Mouse (Mus musculus) MEL (cell line): ENCODE results near the gene Kcnh4.

Experiments
- CHD1 ChIP-seq: IDR thresholded peaks from 2 replicates; pipeline ENCODE4 v1.6.1; 2012; ENCODE audit warnings: low read depth, mild to moderate bottlenecking, inconsistent platforms, low read length, improper control_type of control experiment
- CTCF ChIP-seq, 3 experiments: IDR thresholded peaks in 2 of 3; conservative IDR thresholded peaks in 1 of 3; 2 replicates each; pipeline ENCODE4 v1.5.1; 2011 to 2012; ENCODE audit warnings: low read length in 3 of 3, low read depth in 2 of 3, mild to moderate bottlenecking in 2 of 3, improper control_type of control experiment in 1 of 3, inconsistent platforms in 1 of 3, mixed read lengths in 1 of 3, moderate library complexity in 1 of 3; ENCODE audit not compliant: control insufficient read depth in 1 of 3, insufficient read depth in 1 of 3, poor library complexity in 1 of 3, severe bottlenecking in 1 of 3
- EP300 ChIP-seq, 2 experiments: IDR thresholded peaks; 2 replicates each; pipeline ENCODE4 v1.6.1; 2011; ENCODE audit warnings: improper control_type of control experiment in 2 of 2, low read length in 2 of 2, low read depth in 1 of 2, mild to moderate bottlenecking in 1 of 2
- HCFC1 ChIP-seq: IDR thresholded peaks from 2 replicates; pipeline ENCODE4 v1.6.1; 2012; ENCODE audit warnings: low read depth, mild to moderate bottlenecking, inconsistent platforms, low read length, improper control_type of control experiment, moderate library complexity
- KAT2A ChIP-seq: conservative IDR thresholded peaks from 2 replicates; pipeline ENCODE4 v1.6.1; 2012; ENCODE audit warnings: low read depth, low read length, improper control_type of control experiment, inconsistent platforms
- MEF2A ChIP-seq: IDR thresholded peaks from 2 replicates; pipeline ENCODE4 v1.6.1; 2014; ENCODE audit warnings: low read depth, mild to moderate bottlenecking, inconsistent platforms, low read length, improper control_type of control experiment; ENCODE audit not compliant: poor library complexity, insufficient replicate concordance, severe bottlenecking; ENCODE audit errors: extremely low read depth
- POLR2A ChIP-seq, 2 experiments: IDR thresholded peaks; 2 replicates each; pipeline ENCODE4 v1.6.1; 2011 to 2012; ENCODE audit warnings: low read length in 2 of 2, mild to moderate bottlenecking in 2 of 2, control low read depth in 1 of 2, improper control_type of control experiment in 1 of 2, low read depth in 1 of 2, moderate library complexity in 1 of 2; ENCODE audit not compliant: control insufficient read depth in 1 of 2, insufficient read depth in 1 of 2, poor library complexity in 1 of 2
- RAD21 ChIP-seq: IDR thresholded peaks from 2 replicates; pipeline ENCODE4 v1.6.1; 2011; ENCODE audit warnings: mild to moderate bottlenecking, low read depth, low read length, improper control_type of control experiment
- TCF12 ChIP-seq: IDR thresholded peaks from 2 replicates; pipeline ENCODE4 v1.6.1; 2014; ENCODE audit warnings: low read depth, mild to moderate bottlenecking, inconsistent platforms, low read length, improper control_type of control experiment, moderate library complexity
- UBTF ChIP-seq: IDR thresholded peaks from 2 replicates; pipeline ENCODE4 v1.6.1; 2012; ENCODE audit warnings: low read depth, mild to moderate bottlenecking, inconsistent platforms, low read length, improper control_type of control experiment, moderate library complexity, borderline replicate concordance; ENCODE audit not compliant: insufficient read depth
- USF1 ChIP-seq: IDR thresholded peaks from 2 replicates; pipeline ENCODE4 v1.6.1; 2014; ENCODE audit warnings: low read depth, mild to moderate bottlenecking, inconsistent platforms, low read length, improper control_type of control experiment, moderate library complexity
- USF2 ChIP-seq, 2 experiments: IDR thresholded peaks; 2 replicates each; pipeline ENCODE4 v1.6.1; 2011 to 2012; ENCODE audit warnings: improper control_type of control experiment in 2 of 2, low read length in 2 of 2, borderline replicate concordance in 1 of 2, inconsistent platforms in 1 of 2, low read depth in 1 of 2, mild to moderate bottlenecking in 1 of 2; ENCODE audit not compliant: insufficient read depth in 1 of 2
- ZC3H11A ChIP-seq: IDR thresholded peaks from 2 replicates; pipeline ENCODE4 v1.6.1; 2012; ENCODE audit warnings: low read depth, mild to moderate bottlenecking, inconsistent platforms, low read length, improper control_type of control experiment

DNA sequence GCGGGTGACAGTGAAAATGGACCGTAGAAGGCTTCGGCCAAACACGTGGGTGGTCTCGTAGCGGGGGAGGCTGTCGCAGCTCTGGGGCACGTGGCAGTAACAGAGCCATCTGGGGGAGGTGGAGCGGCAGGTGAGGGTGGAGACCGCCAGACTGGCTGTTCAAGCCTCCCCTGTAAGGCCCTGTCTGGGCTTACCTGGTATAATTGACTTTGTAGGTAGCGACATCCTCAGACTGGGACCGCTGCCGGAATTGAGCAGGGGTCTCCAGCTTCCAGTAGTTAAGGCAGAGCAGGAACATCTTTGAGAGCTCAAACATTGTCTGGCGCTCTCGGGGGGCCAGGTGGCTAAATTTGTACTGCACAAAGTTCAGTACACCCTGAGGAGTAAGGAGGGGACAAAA is 49.2 kb downstream of the Kcnh4 start:
- TF ChIP-seq EP300 (IDR thresholded peaks at IDR 0.05; ENCODE audit: low read depth in 1 of 2, low read length in 2 of 2) = no peak
- TF ChIP-seq CTCF (IDR thresholded peaks at IDR 0.05 in 2 of 3, conservative IDR thresholded peaks at IDR 0.05 in 1 of 3; ENCODE audit: control insufficient read depth in 1 of 3, insufficient read depth in 1 of 3, low read depth in 2 of 3, low read length in 3 of 3, poor library complexity in 1 of 3, severe bottlenecking in 1 of 3) = no peak
- no peak for TF ChIP-seq POLR2A (IDR thresholded peaks at IDR 0.05; ENCODE audit: control insufficient read depth in 1 of 2, insufficient read depth in 1 of 2, low read depth in 1 of 2, low read length in 2 of 2, poor library complexity in 1 of 2)
- no peak for TF ChIP-seq HCFC1
- no peak for TF ChIP-seq RAD21
- TF ChIP-seq USF1 = no peak
- TF ChIP-seq ZC3H11A = no peak
- TF ChIP-seq MEF2A = no peak
- no peak for TF ChIP-seq KAT2A
- no peak for TF ChIP-seq TCF12
- TF ChIP-seq USF2 (IDR thresholded peaks at IDR 0.05; ENCODE audit: borderline replicate concordance in 1 of 2, insufficient read depth in 1 of 2, low read depth in 1 of 2, low read length in 2 of 2) = no peak
- TF ChIP-seq UBTF = no peak
- TF ChIP-seq CHD1 = no peak
